Mouse (Mus musculus) kidney, postnatal 14 days (tissue): Measurements from ENCODE around the gene Evc.

Experiments used
- DNase-seq: peaks from one replicate; pipeline ENCODE4 v3.0.0; 2022; ENCODE audit warnings: mixed read lengths

Gene Evc

DNA sequence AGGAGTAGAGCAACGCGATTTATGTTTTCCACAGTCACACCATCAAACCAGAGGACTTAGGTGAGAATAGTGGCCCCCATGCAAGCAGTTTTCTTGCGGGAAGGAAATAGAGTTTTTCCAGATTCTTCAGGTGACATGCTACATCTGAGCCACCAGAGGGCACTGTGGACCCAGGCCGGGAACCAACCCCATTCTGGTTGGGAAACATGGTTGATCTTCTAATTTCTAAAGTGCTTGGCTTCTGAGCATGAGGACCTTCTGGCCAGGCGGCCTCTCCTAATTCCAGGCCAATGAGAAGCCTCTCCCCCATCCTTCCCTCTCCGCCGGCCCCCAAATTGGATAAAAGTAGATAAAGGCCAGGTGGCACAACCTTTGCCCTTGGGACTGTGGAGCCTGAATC lies 38.3 kb downstream of the Evc start:
- peak; percentile 25 for DNase-seq

DNA sequence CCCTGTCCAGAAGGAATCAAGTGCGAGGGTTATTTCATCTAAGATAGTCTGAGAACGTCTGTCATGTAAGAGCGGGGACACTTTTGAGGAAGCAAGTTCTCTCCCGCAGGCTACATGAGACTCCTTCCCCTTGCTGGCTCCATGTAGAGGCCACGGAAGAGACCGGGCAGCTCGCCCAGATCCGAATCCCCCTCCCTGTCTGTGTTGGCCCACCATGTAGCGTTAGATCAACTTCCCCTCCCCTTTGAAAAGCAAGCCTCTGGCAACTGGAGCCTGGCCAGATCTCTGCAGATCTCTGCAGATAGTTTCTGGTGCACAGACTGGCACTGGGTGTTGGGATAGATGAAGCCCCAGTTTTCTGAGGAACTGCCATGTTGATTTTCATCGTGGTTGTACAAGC lies 40.0 kb downstream of the Evc start:
- DNase-seq, result no peak

DNA sequence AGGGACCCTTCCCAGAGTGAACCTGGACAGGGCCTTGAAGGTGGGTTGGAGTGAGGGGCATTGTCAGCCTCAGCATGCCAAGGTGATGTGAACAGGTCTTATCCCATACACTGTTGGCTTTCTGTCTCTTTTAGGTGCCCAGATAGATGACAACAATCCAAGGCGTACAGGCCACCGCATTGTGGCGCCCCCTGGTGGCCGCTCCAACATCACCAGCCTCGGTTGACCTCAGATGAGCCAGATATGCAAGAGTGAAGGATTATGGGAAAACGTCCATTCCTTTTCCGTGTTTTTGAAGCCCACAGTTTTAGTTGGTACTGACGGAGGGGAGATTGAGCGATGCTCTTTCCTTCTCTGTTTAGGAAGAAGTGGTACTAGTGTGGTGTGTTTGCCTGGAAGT lies 45.7 kb downstream of the Evc start:
- peak; percentile 5 for DNase-seq

DNA sequence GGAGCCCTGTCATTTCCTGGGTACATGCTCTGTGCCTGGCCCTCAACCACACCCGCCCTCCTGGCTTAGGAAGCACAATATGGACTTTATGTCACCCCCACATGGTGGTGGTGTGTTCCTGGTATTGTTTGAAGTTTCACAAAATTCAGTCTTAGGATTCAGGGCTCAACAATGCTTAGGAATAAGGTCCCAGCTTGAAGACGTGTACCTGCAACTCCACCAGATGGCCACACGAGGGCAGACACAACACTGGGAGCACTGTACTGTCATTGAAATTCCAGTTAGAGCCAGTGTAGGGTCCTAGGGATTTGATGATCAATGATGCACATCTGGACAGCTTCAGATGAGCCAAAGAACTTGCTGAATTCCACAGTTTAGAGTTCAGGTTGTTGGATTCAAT lies 47.5 kb downstream of the Evc start:
- peak; percentile 42 for DNase-seq

DNA sequence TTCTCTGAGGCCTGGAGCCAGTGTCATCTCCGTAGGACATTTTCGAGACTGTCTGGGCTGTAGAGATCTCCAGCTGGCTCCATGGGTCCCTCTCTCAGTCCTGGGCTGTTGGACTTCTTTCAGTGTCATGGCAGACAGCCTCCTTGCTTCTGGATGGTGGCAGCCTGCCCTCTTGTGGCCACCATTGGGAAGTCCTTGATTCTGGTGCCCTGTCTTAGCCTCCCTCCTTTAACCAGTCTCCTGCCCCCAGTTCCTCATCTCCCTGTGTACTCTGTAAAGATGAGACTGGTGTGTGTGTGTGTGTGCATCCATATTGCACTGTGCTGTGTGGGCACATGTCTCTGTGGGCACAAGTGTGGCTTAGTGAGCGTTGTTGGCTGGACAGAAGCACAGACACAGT lies 48.3 kb downstream of the Evc start:
- DNase-seq, result peak; percentile 33

DNA sequence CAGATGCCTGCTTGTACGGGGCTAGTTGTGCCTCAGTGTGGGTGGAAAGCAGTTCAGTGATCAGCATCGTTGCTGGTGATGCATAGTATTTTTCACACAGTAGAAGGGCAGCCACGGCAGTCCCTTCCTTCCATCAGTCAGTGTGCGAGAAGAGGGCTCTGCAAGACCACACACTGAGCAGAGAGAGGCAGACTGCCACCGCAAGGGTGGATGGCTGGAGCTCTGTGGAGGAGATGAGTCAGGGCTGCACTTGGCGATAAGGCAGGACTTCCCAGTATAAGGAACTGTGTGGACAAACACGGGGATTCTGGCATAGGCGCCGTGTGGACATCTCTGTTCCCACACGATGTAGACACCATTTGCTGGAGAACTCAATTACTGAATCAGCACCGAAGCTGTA lies 55.7 kb downstream of the Evc start:
- no peak for DNase-seq

DNA sequence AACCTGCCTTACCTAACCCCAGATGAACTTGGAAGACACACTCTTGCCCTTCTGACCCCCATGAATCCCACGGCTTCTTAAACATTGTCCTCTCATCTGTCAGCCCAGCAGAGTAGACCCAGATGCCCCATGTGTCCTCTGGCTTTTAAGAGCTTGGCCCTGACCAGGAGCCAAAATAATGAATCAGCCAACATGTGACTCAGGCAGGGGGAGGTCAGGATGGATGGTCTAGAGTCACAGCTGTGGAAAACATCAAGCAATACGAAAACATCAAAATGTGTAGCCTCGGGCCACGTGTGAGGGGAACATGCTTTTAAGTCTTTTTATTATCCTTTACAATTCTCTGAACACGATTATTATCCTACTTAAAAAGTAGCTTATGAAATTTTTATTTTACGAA lies 72.9 kb downstream of the Evc start:
- DNase-seq, result no peak

DNA sequence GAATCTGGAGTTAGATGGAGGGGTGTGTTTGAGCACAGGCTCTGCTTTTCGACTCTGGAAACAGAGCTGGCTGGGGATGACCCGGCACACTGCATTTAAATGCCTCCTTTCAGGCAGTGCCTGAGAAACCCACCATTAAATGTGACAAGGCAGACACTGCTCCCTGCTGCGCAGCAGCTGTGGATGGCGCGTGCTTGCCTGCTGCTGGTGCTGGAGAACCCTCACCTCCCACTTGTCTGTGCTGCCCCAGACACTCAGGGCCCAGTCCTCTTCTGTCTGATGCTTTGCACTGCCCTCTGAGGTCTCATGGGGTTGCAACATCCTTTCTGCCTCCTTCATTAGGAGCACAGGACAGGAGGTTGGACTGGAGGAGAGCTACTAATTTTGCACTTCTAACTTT lies 75.0 kb downstream of the Evc start:
- DNase-seq, result no peak

DNA sequence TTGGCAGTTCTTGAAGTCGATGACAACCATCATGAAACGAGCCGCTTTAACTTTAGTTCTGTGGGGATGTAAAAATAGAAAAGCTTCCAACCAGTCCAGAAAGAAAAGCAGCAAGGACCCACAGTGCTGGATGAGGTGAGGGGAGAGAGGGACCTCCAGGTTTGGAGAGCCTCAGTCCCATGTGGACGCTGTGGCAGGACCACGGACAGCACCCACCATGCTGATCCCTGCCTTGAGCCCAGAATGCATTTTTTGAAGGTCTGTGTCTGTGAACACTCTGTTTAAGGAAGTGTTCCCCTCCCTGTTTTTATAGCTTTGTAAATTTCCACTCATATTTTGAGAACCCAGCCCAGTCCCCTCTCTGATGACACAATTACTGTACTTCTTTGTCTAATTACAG lies 79.5 kb downstream of the Evc start:
- DNase-seq, result peak; percentile 51

DNA sequence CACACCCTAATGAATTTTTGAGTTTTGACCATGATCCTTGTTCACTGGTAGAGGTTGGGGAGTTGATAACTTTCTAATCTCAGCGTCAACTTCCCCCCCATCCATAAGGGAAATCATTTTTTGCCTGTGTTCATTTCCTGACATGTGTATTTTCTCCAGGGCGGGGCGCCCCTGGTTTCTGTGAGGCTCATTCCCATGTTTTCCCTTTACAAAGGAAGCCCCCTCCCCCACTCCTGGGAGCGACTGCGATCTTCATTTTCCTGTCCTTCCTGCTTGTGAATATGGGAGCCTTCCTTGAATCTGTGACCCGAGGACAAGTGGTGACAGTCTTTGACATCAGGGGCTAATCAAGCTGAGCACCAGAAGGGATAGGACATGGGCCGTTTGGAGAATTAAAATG lies 79.9 kb downstream of the Evc start:
- no peak for DNase-seq

DNA sequence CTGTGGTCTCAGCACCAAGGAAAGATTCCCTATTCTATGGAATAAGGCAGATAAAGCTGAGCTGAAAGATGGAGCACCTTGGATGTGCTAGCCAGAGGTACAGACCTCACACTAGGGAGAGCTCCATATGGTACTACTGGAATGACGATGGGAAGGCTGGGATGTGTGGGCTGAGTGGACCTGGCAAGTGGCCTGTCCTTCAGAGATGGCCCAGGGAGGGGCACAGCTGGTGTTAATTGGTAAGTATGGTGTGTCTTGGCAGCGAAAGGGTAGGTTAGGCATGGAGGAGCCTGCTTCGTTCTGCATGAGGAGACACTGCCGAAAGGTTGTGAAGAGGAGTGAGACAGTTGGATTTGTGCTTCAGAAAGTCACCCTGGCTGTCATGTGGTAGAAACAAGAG lies 82.2 kb downstream of the Evc start:
- DNase-seq, result no peak

DNA sequence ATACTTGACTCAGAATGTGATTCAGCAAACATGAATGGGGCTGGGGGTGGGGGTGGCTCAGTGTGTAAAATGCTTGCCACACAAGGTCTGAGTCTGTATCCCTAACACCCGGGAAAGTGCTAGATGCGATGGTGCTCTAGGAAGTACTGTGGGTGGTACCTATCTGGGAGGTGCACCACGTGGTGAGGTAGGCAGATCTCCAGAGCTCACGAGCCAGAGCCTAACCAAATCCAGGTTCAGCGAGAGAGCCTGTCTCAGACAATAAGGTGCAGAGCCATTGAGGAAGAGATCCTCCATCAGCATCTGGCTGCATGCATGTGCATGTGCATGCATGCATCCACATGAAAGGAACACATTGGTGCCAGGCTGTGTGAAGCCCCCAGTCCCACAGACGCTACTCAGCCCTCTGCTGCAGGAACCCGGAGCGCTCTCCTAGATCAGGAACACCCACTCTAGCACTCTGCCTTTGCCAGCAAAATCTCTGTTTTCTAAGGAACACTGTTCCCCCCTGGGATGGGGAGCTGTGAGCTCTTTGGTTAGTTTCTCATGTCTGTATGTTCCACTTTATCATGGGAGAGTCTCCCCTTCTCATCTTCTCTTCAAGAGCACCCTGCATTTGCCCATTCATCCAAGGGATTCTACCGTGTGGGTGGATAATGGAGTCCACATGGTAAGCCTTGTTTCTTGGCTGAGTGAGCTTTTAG lies 84.4 kb downstream of the Evc start:
- no peak for DNase-seq

DNA sequence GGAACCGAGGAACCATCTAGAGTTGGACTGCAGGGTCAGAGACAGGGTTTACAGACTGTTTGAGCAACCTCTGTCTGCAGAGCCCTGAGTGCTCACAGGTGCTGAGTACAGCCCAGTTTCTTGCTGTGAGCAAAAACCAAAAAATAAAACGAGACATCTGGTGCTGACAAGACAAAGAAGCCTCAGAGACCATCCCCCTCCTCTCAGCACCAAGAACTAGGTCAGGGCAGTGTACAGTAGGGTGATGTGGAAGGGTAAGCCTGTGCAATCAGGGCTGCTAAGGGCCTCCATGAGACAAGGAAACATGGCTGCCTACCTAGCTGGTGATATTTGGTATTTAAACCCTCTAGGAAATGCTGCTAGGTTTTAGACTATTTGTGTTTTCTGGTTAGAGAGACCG lies 85.1 kb downstream of the Evc start:
- no peak for DNase-seq

DNA sequence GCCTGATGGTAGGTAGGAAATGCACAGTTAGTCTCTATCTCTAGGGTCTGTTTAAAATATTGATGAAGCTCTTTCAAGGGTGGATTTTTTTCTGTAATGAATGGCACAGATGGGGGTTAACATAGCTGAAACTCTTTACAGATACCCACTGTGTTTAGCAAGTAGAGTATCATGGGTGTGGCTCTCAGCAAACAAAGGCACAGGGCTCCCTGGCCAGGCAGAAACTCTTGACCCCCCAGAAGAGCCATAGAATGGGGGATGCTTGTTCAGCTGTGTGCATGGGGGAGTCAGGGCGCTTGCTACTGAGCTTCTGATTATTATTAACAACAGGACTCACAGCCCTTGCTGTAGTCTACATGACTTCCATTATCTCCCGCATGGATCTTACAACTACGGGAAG lies 87.8 kb downstream of the Evc start:
- DNase-seq, result no peak

DNA sequence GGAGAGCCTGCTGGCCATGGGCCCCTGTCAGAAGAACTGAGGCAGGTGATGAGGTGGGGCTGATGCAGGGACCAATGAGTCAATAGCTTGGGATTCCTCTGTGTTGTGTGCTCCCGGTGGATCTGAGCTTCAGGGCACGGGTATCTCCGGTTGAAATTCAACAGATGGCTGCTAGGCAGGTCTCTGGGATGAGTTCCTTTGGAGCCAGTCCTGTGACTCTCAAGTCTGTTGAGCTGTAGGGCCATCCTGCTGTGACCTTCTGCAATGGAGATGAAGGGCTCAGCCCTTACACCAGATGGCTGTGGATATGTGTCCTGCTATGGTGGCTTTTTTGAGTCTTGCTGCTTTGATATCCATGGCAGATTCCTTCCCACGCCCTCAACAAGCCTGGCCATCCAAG lies 89.2 kb downstream of the Evc start:
- no peak for DNase-seq

DNA sequence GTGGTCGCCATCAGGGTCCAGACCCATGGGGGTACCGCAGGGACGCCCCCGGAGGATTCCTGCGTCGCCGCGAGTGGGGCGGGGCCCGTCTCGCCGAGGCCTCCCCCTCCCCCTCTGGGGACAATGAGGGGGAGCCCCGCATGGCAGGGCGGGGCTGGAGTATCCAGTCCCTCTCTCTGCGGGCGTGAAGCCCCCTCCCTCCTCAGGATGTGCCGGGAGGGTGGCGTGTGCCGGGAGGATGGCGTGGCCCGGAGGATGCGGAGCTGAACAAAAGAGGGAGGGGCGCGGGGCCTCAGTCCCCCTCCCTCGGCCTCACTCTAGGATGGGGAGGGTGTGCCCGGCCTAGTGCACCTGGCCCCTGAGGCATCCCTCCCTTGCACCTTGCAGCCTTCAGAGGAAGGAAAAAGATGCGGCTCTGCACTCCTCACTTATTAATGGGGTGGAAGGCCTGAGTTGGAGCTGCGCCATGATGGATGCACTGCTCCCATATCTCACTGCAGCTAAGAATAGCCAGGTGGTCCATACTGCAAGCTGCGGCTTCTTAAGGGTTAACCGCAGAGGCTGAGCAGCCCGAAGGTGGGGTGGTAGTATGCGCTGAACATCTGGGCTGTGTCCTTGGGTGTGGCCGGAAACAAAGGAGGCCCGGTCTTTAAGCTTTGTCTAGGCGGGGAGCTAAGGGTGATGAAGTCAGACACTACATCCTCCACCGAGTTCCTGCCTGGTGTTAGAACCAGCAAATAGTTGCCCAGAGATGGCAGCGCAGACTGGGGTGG lies 90.4 kb downstream of the Evc start:
- DNase-seq, result no peak

DNA sequence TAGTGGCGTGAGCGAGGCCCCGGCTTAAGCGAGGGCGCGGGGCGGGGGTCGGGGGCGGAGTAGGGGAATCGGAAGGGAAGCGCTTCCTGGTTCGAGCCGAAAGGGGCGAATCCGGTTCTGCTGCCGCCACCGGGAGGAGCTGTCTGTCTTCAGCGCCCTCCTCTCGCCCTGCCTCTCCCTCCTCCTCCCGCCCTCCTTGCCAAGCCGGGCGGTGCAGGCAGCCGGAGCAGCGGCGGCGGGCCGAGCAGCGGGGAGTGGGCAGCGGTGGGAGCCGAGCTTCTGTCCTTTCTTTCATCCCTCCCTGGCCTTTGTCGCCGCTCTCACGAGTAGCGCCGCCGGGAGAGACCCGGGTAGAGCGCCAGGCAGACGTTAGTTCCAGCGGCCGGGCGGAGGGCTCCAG lies 91.0 kb downstream of the Evc start:
- peak; percentile 17 for DNase-seq

DNA sequence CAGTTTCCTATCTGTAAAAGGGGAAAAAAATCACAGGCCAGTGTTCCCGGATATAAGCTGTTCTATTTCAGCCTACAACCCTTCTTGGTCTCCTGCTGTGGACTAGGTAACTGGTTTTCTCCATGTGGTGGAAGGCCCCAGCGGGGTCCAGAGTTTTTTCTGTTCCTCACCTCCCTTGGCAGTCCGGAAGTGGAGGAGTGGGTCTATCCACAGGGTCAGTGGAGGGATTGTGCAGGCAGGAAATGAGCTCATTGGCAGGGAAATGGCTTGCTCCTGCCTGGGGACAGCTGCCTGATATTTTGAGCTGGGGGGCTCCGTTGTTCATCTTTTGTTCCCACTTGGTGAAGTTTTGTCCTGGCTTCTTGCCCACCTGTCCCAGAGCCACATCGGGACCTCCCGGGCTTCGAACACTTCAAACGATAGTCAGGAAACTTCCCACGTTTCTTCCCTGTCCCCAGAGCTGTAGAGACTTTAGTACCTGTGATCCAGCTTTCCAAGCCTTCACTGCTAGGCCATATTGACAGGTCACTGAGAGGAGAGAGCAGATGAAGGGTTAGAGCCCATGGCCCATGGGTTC lies 91.9 kb downstream of the Evc start:
- DNase-seq, result no peak

DNA sequence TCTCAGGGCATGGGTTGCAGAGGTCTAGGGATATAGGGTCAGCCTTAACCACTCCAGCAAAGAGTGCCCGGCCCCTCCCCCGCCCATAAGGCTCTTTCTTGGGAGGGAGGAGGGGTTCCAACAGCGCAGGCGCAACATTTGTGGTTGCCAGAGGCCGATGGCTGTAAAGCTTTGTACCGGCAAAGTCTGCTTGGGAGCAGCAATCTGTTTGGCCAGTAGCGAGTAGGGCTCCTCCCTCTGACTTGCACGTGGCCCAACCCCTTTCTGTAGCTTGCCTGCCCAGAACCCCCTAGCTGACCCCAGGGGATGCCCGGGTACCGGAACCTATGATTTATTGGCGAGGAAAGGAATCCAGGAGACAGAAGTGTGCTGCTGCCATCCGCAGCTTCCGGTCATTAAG lies 92.5 kb downstream of the Evc start:
- DNase-seq, result no peak

DNA sequence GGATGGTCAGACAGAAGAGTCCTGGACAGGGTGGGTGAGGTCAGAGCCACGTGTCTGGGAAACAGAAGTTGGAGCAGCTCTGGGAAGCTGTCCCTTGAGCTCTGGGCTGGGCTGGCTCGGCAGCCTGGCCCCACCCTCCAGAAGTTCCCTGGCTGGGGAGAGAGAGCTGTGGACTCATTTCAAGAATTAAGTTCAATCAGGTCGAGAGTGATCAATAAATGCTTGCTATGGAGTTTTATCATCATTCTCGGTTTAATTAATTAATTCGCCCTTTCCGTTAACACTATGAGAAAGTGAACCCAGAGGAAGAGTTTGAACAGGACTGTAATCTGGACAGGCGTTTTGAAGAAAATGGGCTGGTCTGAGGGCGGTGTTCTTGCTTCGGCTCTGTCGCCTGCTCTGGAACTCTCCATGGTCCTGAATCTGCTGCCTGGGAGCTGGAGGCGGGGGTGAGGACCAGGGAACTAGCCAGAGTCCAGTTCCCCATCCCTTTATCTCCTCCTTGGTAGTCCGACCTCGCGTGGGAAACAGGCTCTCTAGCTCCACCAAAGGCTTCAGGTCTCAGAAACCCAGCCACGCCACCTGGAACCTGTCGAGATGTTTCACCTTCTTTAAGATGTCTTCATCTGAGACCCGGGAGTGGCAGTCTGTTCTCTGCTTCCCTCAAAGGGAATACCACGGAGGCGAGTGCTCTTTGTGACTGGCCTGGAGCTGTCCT lies 93.4 kb downstream of the Evc start:
- DNase-seq, result peak; percentile 73

DNA sequence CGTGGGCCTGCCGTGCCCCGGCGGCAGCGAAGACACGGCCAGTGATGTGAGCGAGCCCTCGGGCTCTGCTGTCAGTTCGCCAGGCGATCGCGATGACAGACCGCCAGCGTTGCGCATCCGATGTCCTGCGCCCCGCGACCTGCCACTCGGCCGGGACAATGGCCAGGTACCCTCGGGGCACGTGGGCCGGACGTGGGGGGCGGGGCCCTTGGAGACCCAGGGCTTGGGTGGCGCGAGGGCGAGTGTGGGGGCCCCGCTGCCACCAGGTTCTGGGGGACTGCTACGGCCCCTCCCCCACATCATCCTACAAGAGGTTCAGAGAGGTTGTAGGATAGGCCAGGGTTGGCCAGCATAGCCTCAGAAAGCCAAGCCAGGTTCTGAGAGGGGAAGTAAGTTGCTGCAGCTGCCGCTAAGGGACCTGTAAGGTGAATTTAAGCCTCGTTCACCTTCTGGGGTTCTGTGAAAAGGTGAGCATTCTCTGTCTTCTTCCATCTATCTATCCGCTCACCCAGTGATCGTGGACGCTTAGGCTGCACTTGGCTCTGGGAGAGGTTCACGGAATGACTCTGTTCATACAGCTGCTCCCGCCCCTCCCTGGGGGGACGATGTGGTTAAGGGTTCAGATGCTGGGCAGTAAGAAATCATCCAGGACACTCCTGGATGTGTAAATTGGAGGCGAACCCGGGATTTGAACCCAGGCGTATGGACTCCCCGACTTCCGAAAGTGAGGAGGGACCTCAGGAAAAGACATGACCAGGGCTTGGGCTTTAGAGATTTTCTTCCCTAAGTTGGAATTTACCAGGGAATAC lies 94.1 kb downstream of the Evc start:
- no peak for DNase-seq

DNA sequence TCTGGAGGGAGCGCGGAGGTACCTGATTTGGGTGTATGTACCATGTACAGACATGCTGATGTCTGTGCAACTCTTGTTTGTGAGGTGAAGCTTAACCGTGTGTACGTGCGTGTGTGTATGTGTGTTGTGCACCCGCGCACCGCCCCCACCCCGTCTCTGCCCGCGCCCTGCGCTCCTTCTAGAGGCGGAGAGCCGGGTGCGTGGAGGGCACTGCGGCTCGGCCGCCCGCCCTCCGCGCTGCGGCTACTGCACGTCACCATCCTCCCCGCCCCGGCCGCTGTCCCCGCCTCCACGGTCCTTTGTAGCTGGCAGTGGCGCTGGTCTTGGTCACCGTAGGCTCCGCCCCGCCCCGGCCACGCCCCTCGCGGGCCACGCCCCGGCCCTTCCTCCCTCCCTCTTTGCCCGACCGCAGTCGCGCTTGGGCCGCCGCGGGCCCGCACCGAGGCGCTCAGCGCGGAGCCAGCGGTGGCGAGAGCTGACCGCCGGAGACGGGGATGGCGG lies 95.0 kb downstream of the Evc start, which contains the start of gene Crmp1:
TSS of gene Crmp1 (plus strand) at position 290 of the 501 bp plus-strand sequence.
- DNase-seq, result no peak

DNA sequence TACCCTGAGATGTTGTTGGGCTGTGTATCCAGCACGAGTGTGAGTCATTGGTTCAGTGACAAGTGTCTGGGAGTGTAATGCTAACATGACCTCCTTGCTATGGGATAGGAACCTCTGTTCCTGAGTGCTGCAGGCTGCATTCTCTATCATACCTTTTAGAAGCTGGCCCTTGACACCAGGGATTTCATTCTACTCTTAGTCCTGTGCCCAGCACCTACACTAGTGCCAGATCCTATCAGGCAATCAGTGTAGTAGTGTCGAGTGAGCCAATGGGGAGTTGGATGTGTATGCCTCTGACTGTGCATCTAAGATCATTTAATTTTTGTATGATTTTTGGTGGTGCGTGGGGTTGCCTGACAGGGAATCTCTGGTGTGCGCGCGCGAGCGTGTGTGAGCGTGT lies 95.5 kb downstream of the Evc start:
- DNase-seq, result no peak
